In the genomic region with DNA sequence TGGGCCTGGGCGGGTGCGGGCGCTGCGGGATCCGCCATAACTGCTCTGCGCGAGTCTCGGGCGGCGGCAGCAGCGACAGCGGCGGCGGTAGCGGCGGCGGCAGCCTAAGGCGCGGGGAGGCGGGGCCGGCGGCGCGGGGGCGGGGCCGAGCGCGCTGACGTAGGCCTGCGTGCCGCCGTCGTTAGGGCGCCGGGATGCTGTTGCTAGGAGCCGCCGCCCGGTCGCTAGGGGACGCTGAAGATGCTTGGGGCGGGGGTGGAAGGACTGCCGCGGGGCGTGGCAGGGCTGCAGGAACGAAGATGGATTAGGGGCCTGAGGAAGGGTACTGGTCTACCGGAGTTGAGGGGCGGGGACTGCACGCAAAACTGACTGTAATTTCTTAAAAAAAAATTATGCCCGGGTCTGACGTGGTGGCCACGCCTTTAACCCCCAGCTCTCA, we compare ENCODE assay signal across 8 mouse cellular contexts. TPM values are rescaled to one million over a fixed set of nuclear protein-coding genes. Genes with fewer than 3 reads are reported as not detected.
A peak's percentile ranks its signal among the peaks of the same experiment; 100 is the strongest.
DNase-seq lines count a peak whose midpoint lies in the region; ATAC-seq lines count a peak whose summit lies in the region.

A gene (minus strand): TSS at position 72 of the 439 bp plus-strand sequence.

- ATAC-seq in embryonic facial prominence, embryonic 11.5 days (replicated peaks; ENCODE audit: insufficient number of reproducible peaks, low FRiP score, low TSS enrichment, low read depth), result peak; percentile 50
- peak; percentile 85 for ATAC-seq in midbrain, embryonic 13.5 days

- peak within 1 kb of the TSS; percentile 94 for H3K9ac ChIP-seq in embryonic facial prominence, embryonic 11.5 days (replicated peaks; ENCODE audit: low read length)
- H3K9ac ChIP-seq in midbrain, embryonic 13.5 days (replicated peaks), result peak within 1 kb of the TSS; percentile 94

- no peaks in the 10 kb centered on the region for H3K36me3 ChIP-seq in embryonic facial prominence, embryonic 11.5 days (replicated peaks; ENCODE audit: control insufficient read depth, insufficient read depth, low read depth, low read length)
- peaks cover 4% of the 10 kb centered on the region; the same call in 1 of the 2 replicates for H3K36me3 ChIP-seq in limb, embryonic 10.5 days
- H3K36me3 ChIP-seq in midbrain, embryonic 13.5 days, result no peaks in the 10 kb centered on the region; the same call in 1 of the 2 replicates

- no peaks in the 10 kb centered on the region for H3K27me3 ChIP-seq in embryonic facial prominence, embryonic 11.5 days (ENCODE audit: control insufficient read depth, insufficient read depth, low read length)
- no peaks in the 10 kb centered on the region for H3K27me3 ChIP-seq in limb, embryonic 10.5 days (ENCODE audit: low read depth, poor library complexity, severe bottlenecking)
- H3K27me3 ChIP-seq in midbrain, embryonic 13.5 days, result peaks cover 5% of the 10 kb centered on the region; the same call in 1 of the 2 replicates

- peak within 1 kb of the TSS; percentile 80 for H3K4me2 ChIP-seq in embryonic facial prominence, embryonic 11.5 days (ENCODE audit: low read depth, low read length)
- H3K4me2 ChIP-seq in midbrain, embryonic 13.5 days (replicated peaks), result peak within 1 kb of the TSS; percentile 74

- WGBS in embryonic facial prominence, embryonic 11.5 days, result 2% methylated on average over 38 of the region's 51 CpGs
- 2% methylated on average over 50 of the region's 51 CpGs for WGBS in limb, embryonic 10.5 days
- 1% methylated on average over 47 of the region's 51 CpGs for WGBS in midbrain, embryonic 13.5 days

- DNase-seq in 3T3-L1 (ENCODE audit: low read depth, low spot score), result peak; percentile 81
- peak; percentile 92 for DNase-seq in adrenal gland, postnatal 25 days
- peak; percentile 90 for DNase-seq in embryonic facial prominence, embryonic 11.5 days (ENCODE audit: low spot score)
- peak; percentile 99 for DNase-seq in heart, adult 11 months
- DNase-seq in kidney, adult 18-20 months, result peak; percentile 87
- peak; percentile 91 for DNase-seq in limb, embryonic 10.5 days (ENCODE audit: low spot score)
- peak; percentile 83 to 90 for DNase-seq in spleen, adult 18-20 months

- H3K27ac ChIP-seq in embryonic facial prominence, embryonic 11.5 days (replicated peaks; ENCODE audit: low read depth, low read length), result peak within 1 kb of the TSS; percentile 73
- peak within 1 kb of the TSS; percentile 95 for H3K27ac ChIP-seq in limb, embryonic 10.5 days
- H3K27ac ChIP-seq in midbrain, embryonic 13.5 days, result peak within 1 kb of the TSS; percentile 95

- no peaks in the 10 kb centered on the region for H3K9me3 ChIP-seq in embryonic facial prominence, embryonic 11.5 days (replicated peaks; ENCODE audit: control insufficient read depth, low read length)
- no peaks in the 10 kb centered on the region for H3K9me3 ChIP-seq in limb, embryonic 10.5 days (replicated peaks)
- H3K9me3 ChIP-seq in midbrain, embryonic 13.5 days, result no peaks in the 10 kb centered on the region

- peaks cover 2% of the 10 kb centered on the region; the same call in 1 of the 2 replicates for H3K4me1 ChIP-seq in embryonic facial prominence, embryonic 11.5 days (ENCODE audit: control insufficient read depth, insufficient read depth, low read length)
- H3K4me1 ChIP-seq in limb, embryonic 10.5 days, result peaks cover 27% of the 10 kb centered on the region
- H3K4me1 ChIP-seq in midbrain, embryonic 13.5 days (replicated peaks), result peaks cover 34% of the 10 kb centered on the region

- peak within 1 kb of the TSS; percentile 93 for H3K4me3 ChIP-seq in embryonic facial prominence, embryonic 11.5 days (ENCODE audit: low read depth, low read length)
- H3K4me3 ChIP-seq in limb, embryonic 10.5 days, result peak within 1 kb of the TSS; percentile 99
- peak within 1 kb of the TSS; percentile 95 for H3K4me3 ChIP-seq in midbrain, embryonic 13.5 days (replicated peaks)

RNA-seq across cellular contexts. Expression of the gene that starts here (rescaled TPM):
- total RNA-seq in adrenal gland, postnatal 25 days (2021), result 32.7 and 34.1 TPM in 2 replicates
- 17.2 and 17.4 TPM in 2 replicates for polyA plus RNA-seq in embryonic facial prominence, embryonic 11.5 days (2014; fragmentation: Nextera tagmentation; extraction: Ambion mirVana)
- polyA plus RNA-seq in limb, embryonic 10.5 days (2016; fragmentation: Nextera tagmentation; extraction: Ambion mirVana), result 12.7 and 16.4 TPM in 2 replicates
- 12.3 and 12.7 TPM in 2 replicates for polyA plus RNA-seq in midbrain, embryonic 13.5 days (2015; fragmentation: Nextera tagmentation; extraction: Ambion mirVana)

Comparison
In these comparisons a context has a peak if more than half of its experiments do, and no peak if none do; other contexts are left out.
1. Peak in every context shown above with its lines: DNase-seq, ATAC-seq, H3K4me3 ChIP-seq and H3K27ac ChIP-seq.